Mouse (Mus musculus) testis, adult 2 months (tissue): Measurements from ENCODE around the gene Mcur1. TPM values are rescaled to one million over a fixed set of nuclear protein-coding genes. Genes with fewer than 3 reads are reported as not detected.

Experiments
- H3K27ac ChIP-seq: fragments of 200-500 bp; 2 replicates; pipeline ENCODE4 v1.5.1; 2012; ENCODE audit warnings: low read depth, low read length; ENCODE audit not compliant: control insufficient read depth, insufficient read depth
- H3K27me3 ChIP-seq: fragments of 200-500 bp; 2 replicates; pipeline ENCODE4 v1.6.1; 2012; ENCODE audit warnings: mild to moderate bottlenecking, low read length, moderate library complexity; ENCODE audit not compliant: control insufficient read depth, insufficient read depth
- H3K36me3 ChIP-seq: fragments of 200-500 bp; 2 replicates; pipeline ENCODE4 v1.6.1; 2012; ENCODE audit warnings: mild to moderate bottlenecking, low read length; ENCODE audit not compliant: control insufficient read depth, insufficient read depth
- H3K4me1 ChIP-seq: fragments of 200-500 bp; 2 replicates; pipeline ENCODE4 v1.6.1; 2012; ENCODE audit warnings: low read length; ENCODE audit not compliant: control insufficient read depth, insufficient read depth
- H3K4me3 ChIP-seq: fragments of 200-500 bp; 2 replicates; pipeline ENCODE4 v1.5.1; 2012; ENCODE audit warnings: low read depth, mild to moderate bottlenecking, low read length, moderate library complexity, mixed read lengths; ENCODE audit not compliant: control insufficient read depth
- CTCF ChIP-seq: fragments of 200-500 bp; IDR thresholded peaks from 2 replicates; pipeline ENCODE4 v1.5.1; 2012; ENCODE audit warnings: low read depth, mild to moderate bottlenecking, inconsistent platforms, low read length, moderate library complexity; ENCODE audit not compliant: control insufficient read depth, insufficient read depth, insufficient replicate concordance
- POLR2A ChIP-seq: fragments of 200-500 bp; IDR thresholded peaks from 2 replicates; pipeline ENCODE4 v1.6.1; 2012; ENCODE audit warnings: low read depth, mild to moderate bottlenecking, inconsistent platforms, low read length, moderate library complexity; ENCODE audit not compliant: control insufficient read depth
- polyA plus RNA-seq: library from polyadenylated mRNA; depleted of rRNA; stranded (reverse); fragments of >200 nt; gene quantifications from 2 replicates; pipeline ENCODE4 v1.2.3, GENCODE M21; 2012

The Mcur1 gene
- polyA plus RNA-seq, 1 experiment, result 1.5 TPM

DNA sequence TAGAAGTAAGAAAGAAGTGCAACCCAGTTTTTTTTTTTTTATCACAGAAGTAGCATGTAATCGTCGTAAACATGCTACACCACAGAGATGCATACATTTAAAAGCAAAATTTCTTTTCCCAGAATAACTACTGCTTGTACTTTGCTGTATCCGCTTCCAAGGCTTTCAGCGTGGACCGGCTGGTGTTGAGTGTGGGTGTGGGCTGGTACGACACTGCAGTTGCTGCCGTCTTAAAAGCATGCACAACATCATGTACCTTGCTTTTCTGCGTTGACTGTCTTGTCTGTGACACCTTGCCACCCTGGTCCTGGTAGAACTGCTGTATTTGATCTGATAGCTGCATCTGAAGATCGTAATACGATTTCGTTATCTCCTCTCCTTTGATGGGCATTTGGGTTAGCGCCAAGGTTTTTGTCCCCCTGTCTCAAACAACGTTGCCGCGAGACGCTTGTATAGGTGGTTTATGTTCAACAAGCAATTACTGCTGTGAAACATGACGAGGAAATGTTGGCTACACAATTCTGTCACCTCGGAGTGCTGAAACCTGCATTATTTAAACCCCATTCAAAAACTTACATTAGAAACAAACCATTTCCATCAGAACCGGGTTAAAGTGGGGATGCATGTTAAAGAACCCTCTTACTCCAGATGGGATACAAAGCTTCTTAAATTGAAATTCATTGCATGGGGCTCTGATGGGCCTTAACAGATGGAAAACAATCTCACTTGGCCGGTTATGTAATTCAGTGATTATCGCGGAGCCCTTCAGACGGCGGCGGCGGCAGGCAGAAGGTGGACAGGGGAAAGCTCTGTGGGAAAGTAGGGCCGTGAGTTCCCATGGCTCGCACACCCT lies 32.1 kb upstream of the Mcur1 start:
- H3K4me3 ChIP-seq, result no peak overlapping the region; the same call in 1 of the 2 replicates
- no peak overlapping the region for H3K27ac ChIP-seq
- peaks cover 2% of the 10 kb centered on the region; the same call in 1 of the 2 replicates for H3K4me1 ChIP-seq
- no peaks in the 10 kb centered on the region for H3K36me3 ChIP-seq
- no peaks in the 10 kb centered on the region for H3K27me3 ChIP-seq
- no peak for TF ChIP-seq POLR2A
- TF ChIP-seq CTCF, result no peak

DNA sequence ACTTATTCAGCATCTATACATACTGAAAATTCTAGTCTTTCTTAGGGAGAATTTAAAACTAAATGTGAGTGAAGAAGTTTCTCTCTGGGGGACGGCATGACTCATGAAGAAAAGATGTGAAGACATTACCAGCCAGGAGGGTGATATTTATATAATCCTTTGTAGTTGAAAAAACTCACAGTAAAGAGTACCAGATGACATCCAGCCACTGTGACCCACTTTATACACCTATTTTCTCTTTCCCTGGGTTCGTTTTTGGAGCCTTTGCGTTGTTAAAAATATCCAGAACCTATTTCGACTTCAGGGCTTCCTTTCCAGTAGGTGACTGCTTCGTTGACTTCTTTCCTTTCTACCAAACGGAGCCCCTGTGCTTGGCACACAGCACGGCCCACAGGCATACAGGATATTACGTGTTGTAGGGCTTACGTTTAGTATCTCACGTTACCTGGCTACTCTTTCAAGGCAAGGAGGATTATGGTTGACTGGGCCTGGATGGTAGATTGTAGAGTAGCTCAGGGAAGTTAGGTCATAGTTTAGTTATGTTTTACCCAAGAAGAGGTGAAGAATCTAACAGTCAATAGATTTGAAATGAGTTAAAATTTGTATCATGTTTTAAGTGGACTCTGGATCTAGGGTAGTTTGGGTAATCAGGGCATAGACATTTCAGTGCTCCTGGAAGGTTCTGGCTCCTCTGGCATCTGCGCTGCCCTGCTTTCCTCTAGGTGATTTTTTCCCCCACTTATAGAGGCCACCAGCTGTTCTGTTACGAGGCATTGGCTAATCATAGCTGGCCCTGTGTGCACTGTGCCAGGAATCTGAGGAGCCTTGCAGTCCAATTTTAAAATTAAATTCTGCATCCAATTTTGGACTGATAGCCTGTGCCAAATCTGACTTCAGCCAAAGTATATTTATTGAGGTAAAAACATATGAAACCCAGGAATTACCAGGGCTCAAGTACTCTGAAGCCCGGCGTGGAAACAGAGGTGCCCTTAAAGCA lies 28.2 kb upstream of the Mcur1 start:
- TF ChIP-seq POLR2A (no peak), CTCF (no peak)
- Histone ChIP-seq H3K27me3 (no peaks in the 10 kb centered on the region), H3K4me3 (no peak overlapping the region), H3K27ac (no peak overlapping the region), H3K4me1 (peaks cover 2% of the 10 kb centered on the region; the same call in 1 of the 2 replicates), H3K36me3 (no peaks in the 10 kb centered on the region)

DNA sequence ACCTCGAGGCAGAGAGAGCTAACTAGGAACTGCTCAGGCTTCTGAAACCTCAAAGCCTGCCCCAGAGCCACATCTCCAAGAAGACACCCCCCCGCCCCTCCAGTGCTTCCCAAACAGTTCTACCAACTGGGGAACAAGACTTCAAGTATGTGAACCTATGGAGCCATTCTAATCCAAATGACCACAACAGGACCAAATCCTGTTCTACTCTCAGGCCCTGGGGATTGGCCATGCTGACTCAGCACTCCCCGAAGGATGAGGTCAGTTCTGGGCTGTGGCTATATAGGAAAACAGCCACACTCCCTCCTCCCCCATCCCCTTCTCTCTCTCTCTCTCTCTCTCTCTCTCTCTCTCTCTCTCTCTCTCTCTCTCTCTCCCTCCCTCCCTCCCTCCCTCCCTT lies 27.0 kb upstream of the Mcur1 start:
- no peaks in the 10 kb centered on the region for H3K36me3 ChIP-seq
- H3K27me3 ChIP-seq, result no peaks in the 10 kb centered on the region
- no peak overlapping the region for H3K27ac ChIP-seq
- TF ChIP-seq POLR2A (no peak), CTCF (no peak)
- H3K4me1 ChIP-seq, result no peaks in the 10 kb centered on the region
- no peak overlapping the region for H3K4me3 ChIP-seq

DNA sequence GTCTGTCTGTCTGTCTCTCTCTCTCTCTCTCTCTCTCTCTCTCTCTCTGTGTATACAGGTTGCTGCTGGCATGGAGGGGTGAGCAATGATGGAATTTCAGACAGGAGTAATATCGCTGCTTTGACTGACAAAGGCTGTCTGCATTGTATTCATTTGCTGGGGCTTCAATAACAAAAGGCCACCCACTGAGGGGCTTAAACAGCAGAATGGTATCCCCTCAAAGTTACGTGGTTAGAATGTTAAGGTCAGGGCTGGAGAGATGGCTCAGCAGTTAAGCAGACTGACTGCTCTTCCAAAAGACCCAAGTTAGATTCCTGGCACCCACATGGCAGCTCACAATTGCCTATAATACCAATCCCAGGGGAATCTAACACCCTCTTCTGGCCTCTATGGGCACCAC lies 25.3 kb upstream of the Mcur1 start:
- Histone ChIP-seq H3K4me1 (no peaks in the 10 kb centered on the region), H3K27ac (no peak overlapping the region), H3K27me3 (no peaks in the 10 kb centered on the region), H3K36me3 (no peaks in the 10 kb centered on the region), H3K4me3 (no peak overlapping the region)
- TF ChIP-seq POLR2A, result no peak
- TF ChIP-seq CTCF, result no peak

DNA sequence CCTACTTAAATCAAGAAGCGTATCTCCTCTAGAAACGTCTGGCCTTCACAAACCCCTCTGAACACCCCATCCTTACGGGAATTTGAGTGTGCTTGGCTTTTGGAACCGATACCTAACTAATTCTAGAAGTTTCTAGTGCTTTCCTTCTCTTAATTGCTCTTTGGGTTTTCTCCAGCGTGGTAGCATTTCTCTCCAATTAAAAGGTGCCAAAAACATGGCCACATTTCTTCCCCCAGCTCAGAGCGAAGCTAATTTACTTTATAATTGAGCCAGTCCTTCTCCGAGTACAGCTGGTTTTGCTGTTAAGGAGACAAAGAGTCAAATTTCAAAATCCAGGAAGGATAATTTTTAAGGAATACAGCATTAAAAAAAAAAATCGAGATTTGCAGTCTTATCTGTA lies 23.5 kb upstream of the Mcur1 start:
- Histone ChIP-seq H3K4me1 (0 out of 2 replicates have a peak, but pooled peaks cover 2% of the 10 kb centered on the region), H3K27me3 (no peaks in the 10 kb centered on the region), H3K27ac (no peak overlapping the region), H3K4me3 (no peak overlapping the region), H3K36me3 (no peaks in the 10 kb centered on the region)
- no peak for TF ChIP-seq POLR2A
- no peak for TF ChIP-seq CTCF

DNA sequence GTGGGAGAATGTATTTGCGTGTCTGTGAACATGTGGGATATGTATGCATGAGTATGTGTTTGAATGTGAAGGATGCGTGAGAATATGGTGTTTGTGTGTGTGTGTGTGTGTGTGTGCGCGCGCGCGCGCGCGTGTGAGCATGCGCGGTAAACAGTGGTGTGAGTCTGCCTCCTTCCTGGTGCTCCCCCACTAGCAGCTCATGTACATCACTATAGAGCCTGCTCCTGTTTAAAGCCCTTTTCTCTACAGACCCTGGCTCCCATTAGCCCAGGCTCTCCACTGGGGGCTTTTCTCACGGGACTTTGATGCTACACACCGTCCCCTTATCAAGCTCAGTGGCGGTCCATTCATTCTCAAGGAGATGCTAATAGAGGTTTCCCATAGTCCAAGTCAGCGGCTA lies 23.0 kb upstream of the Mcur1 start:
- no peak overlapping the region for H3K27ac ChIP-seq
- H3K27me3 ChIP-seq, result no peaks in the 10 kb centered on the region
- no peak overlapping the region for H3K4me3 ChIP-seq
- 0 out of 2 replicates have a peak, but pooled peaks cover 2% of the 10 kb centered on the region for H3K4me1 ChIP-seq
- H3K36me3 ChIP-seq, result no peaks in the 10 kb centered on the region
- TF ChIP-seq POLR2A (no peak), CTCF (no peak)

DNA sequence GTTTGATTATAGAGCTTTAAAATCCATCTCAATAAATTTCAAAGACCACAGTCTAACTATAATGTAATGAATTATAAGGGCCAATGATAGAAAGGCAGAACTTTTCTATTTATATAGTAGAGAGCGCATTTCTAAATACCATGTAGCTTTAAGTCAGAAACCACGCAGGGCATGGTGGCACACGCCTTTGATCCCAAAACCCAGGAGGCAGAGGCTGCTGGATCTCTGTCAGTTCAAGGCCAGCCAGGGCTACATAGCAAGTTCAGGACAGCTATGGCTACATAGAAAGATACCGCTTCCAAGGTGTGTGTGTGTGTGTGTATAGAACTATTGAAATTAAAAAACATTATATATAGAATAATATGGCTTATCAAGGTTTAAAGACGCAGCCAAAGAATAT lies 20.7 kb upstream of the Mcur1 start:
- TF ChIP-seq POLR2A, result no peak
- no peak for TF ChIP-seq CTCF

More for the DNA sequence above, 20.7 kb upstream of the Mcur1 start:
- Histone ChIP-seq H3K4me1 (0 out of 2 replicates have a peak, but pooled peaks cover 2% of the 10 kb centered on the region), H3K27ac (no peak overlapping the region), H3K27me3 (no peaks in the 10 kb centered on the region), H3K4me3 (no peak overlapping the region), H3K36me3 (no peaks in the 10 kb centered on the region)
